Mouse (Mus musculus): Measurements from ENCODE around the gene Ebi3.

Gene Ebi3

GRCm38 (mm10) chr17:55964496-55964895 lies 12.1 kb downstream of the Ebi3 start:
- Histone ChIP-seq H3K4me3 (replicated peaks; ENCODE audit: low read length) (no peak overlapping the region), H3K36me3 (ENCODE audit: insufficient read depth, low read length) (peaks cover 84% of the 10 kb centered on the region)

DNA sequence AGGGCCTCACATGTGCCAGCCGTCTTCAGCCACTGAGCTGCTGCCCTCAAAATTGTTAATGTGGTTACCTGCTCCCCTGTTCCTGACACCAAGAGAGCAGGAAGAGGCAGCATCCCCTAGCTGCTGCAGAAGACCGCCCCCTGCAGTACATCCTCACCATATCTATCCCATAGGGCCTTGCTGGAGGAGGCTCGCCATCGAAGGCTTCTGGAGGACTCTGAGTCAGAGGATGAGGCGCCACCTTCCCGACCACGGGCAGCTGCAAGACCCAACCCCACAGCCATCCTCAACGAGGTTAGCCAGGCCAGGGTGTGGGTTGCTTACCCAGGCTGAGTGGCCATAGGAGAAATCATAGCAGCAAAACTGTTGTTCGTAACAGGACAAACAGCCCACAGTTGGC lies 12.6 kb downstream of the Ebi3 start:
- Histone ChIP-seq H3K36me3 (ENCODE audit: insufficient read depth, low read length) (peaks cover 82% of the 10 kb centered on the region), H3K27me3 (ENCODE audit: insufficient read depth, low read length) (peaks cover 9% of the 10 kb centered on the region), H3K9me3 (ENCODE audit: low read length) (no peaks in the 10 kb centered on the region), H3K4me3 (replicated peaks; ENCODE audit: low read length) (no peak overlapping the region), H3K4me1 (replicated peaks; ENCODE audit: low read depth, low read length) (peaks cover 38% of the 10 kb centered on the region)
- TF ChIP-seq NANOG (IDR thresholded peaks at IDR 0.05; ENCODE audit: borderline replicate concordance, low read length), result no peak

More at GRCm38 (mm10) chr17:55964496-55964895, 12.1 kb downstream of the Ebi3 start:
- H3K9me3 ChIP-seq (ENCODE audit: low read length), result no peaks in the 10 kb centered on the region
- H3K4me1 ChIP-seq (replicated peaks; ENCODE audit: low read depth, low read length), result peaks cover 38% of the 10 kb centered on the region
- TF ChIP-seq POU5F1 (IDR thresholded peaks at IDR 0.05; ENCODE audit: borderline replicate concordance, low read length), result no peak
- TF ChIP-seq CTCF (conservative IDR thresholded peaks at IDR 0.05; ENCODE audit: low read length), result no peak
- no peak for TF ChIP-seq NANOG (IDR thresholded peaks at IDR 0.05; ENCODE audit: borderline replicate concordance, low read length)
- peaks cover 4% of the 10 kb centered on the region for H3K27me3 ChIP-seq (ENCODE audit: insufficient read depth, low read length)

DNA sequence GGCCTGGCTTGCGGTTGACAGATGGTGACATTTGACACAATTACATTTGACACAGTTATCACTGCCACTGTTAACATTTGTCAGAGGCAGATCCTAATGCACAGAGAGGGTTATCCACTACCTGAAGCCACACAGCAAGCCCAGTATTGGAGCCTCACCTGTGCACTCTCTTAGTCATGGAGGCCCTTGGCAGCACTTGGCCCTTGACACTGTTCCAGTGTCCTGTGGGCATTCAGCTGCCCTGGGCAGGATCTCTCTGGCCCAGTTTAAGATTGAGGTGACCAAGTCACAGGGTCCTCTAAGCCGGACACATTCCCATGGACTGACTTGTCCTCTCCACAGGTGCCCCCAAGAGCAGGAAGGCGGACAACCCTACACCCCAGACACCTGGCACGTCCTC lies 14.7 kb downstream of the Ebi3 start:
- Histone ChIP-seq H3K4me3 (replicated peaks; ENCODE audit: low read length) (no peak overlapping the region), H3K4me1 (replicated peaks; ENCODE audit: low read depth, low read length) (peaks cover 51% of the 10 kb centered on the region), H3K9me3 (ENCODE audit: low read length) (no peaks in the 10 kb centered on the region), H3K27me3 (ENCODE audit: insufficient read depth, low read length) (peaks cover 31% of the 10 kb centered on the region), H3K36me3 (ENCODE audit: insufficient read depth, low read length) (peaks cover 60% of the 10 kb centered on the region)
- TF ChIP-seq NANOG (IDR thresholded peaks at IDR 0.05; ENCODE audit: borderline replicate concordance, low read length) (no peak), POU5F1 (IDR thresholded peaks at IDR 0.05; ENCODE audit: borderline replicate concordance, low read length) (no peak), CTCF (conservative IDR thresholded peaks at IDR 0.05; ENCODE audit: low read length) (no peak)

- TF ChIP-seq CTCF (conservative IDR thresholded peaks at IDR 0.05; ENCODE audit: low read length) (no peak), POU5F1 (IDR thresholded peaks at IDR 0.05; ENCODE audit: borderline replicate concordance, low read length) (no peak), NANOG (IDR thresholded peaks at IDR 0.05; ENCODE audit: borderline replicate concordance, low read length) (no peak)
These were observed 15.8 kb downstream of the Ebi3 start for GRCm38 (mm10) chr17:55968210-55968609.

DNA sequence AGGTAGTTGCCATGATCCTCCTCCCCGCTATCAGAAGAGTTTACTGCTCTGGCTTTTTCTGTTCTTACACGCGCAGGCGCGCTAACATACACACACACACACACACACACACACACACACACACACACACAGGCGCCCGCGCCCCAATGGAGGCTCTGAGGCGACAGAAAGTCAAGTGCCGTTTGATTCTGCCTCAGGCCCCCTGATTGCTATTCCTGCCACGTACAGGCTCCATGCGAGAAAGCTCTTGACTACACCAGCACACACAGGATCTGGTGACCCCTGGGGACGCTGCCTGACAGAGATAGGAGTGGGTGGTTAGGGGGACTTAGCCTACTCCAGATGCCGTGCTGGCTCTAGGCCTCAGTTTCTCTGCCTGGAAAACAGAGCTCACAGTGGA lies 17.1 kb downstream of the Ebi3 start:
- Histone ChIP-seq H3K36me3 (ENCODE audit: insufficient read depth, low read length) (peaks cover 41% of the 10 kb centered on the region), H3K4me3 (replicated peaks; ENCODE audit: low read length) (peak overlapping the region; percentile 79; the same call in 1 of the 2 replicates), H3K27me3 (ENCODE audit: insufficient read depth, low read length) (peaks cover 51% of the 10 kb centered on the region), H3K4me1 (replicated peaks; ENCODE audit: low read depth, low read length) (peaks cover 42% of the 10 kb centered on the region), H3K9me3 (ENCODE audit: low read length) (no peaks in the 10 kb centered on the region)
- TF ChIP-seq NANOG (IDR thresholded peaks at IDR 0.05; ENCODE audit: borderline replicate concordance, low read length), result no peak
- no peak for TF ChIP-seq CTCF (conservative IDR thresholded peaks at IDR 0.05; ENCODE audit: low read length)
- no peak for TF ChIP-seq POU5F1 (IDR thresholded peaks at IDR 0.05; ENCODE audit: borderline replicate concordance, low read length)

More at GRCm38 (mm10) chr17:55968210-55968609, 15.8 kb downstream of the Ebi3 start:
- Histone ChIP-seq H3K4me3 (replicated peaks; ENCODE audit: low read length) (no peak overlapping the region), H3K4me1 (replicated peaks; ENCODE audit: low read depth, low read length) (peaks cover 46% of the 10 kb centered on the region), H3K9me3 (ENCODE audit: low read length) (no peaks in the 10 kb centered on the region), H3K27me3 (ENCODE audit: insufficient read depth, low read length) (peaks cover 41% of the 10 kb centered on the region), H3K36me3 (ENCODE audit: insufficient read depth, low read length) (peaks cover 52% of the 10 kb centered on the region)

- TF ChIP-seq CTCF (conservative IDR thresholded peaks at IDR 0.05; ENCODE audit: low read length) (no peak), POU5F1 (IDR thresholded peaks at IDR 0.05; ENCODE audit: borderline replicate concordance, low read length) (no peak), NANOG (IDR thresholded peaks at IDR 0.05; ENCODE audit: borderline replicate concordance, low read length) (no peak)
- Histone ChIP-seq H3K4me3 (replicated peaks; ENCODE audit: low read length) (peak within 1 kb of the TSS; percentile 79), H3K36me3 (ENCODE audit: insufficient read depth, low read length) (peaks cover 34% of the 10 kb centered on the region), H3K9me3 (ENCODE audit: low read length) (no peaks in the 10 kb centered on the region), H3K27me3 (ENCODE audit: insufficient read depth, low read length) (peaks cover 51% of the 10 kb centered on the region), H3K4me1 (replicated peaks; ENCODE audit: low read depth, low read length) (peaks cover 36% of the 10 kb centered on the region)
These were observed 17.8 kb downstream of the Ebi3 start, which contains the start of gene Shd for GRCm38 (mm10) chr17:55969966-55970891. Shd (plus strand) TSS chr17:55970467.

GRCm38 (mm10) chr17:55971453-55971852 lies 19.0 kb downstream of the Ebi3 start:
- Histone ChIP-seq H3K9me3 (ENCODE audit: low read length) (no peaks in the 10 kb centered on the region), H3K4me1 (replicated peaks; ENCODE audit: low read depth, low read length) (peaks cover 42% of the 10 kb centered on the region), H3K36me3 (ENCODE audit: insufficient read depth, low read length) (peaks cover 23% of the 10 kb centered on the region), H3K27me3 (ENCODE audit: insufficient read depth, low read length) (peaks cover 51% of the 10 kb centered on the region), H3K4me3 (replicated peaks; ENCODE audit: low read length) (peak overlapping the region; percentile 79)
- TF ChIP-seq CTCF (conservative IDR thresholded peaks at IDR 0.05; ENCODE audit: low read length) (no peak), NANOG (IDR thresholded peaks at IDR 0.05; ENCODE audit: borderline replicate concordance, low read length) (no peak), POU5F1 (IDR thresholded peaks at IDR 0.05; ENCODE audit: borderline replicate concordance, low read length) (no peak)

DNA sequence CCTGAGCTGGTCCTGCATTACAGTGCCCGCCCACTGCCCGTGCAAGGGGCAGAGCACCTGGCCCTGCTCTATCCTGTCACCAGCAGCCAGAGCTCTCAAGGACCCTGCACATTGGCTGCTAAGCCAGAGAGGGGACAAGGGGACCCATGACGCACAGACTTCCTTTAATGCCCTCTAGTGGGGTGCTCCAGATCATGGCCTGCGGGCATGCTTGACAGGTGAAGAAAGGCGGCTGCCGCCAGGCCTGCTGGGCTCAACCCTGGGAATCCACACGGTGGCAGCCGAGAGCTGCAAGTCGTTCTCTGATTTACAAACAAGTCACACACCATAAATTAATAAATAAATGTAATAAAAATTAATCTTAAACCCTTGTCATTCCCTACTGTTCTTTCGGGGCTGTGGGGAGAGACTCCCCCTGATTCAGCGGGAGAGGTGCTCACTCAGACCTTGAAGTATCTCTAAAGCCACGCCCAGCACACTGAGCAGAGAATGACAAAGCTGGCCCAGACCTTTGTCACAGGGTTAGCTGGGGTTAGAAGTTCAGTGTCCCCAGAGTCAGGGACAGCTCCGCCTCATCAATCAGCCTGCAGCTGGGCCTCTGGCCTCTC lies 23.9 kb downstream of the Ebi3 start:
- TF ChIP-seq CTCF (conservative IDR thresholded peaks at IDR 0.05; ENCODE audit: low read length) (peak; percentile 79), NANOG (IDR thresholded peaks at IDR 0.05; ENCODE audit: borderline replicate concordance, low read length) (no peak), POU5F1 (IDR thresholded peaks at IDR 0.05; ENCODE audit: borderline replicate concordance, low read length) (no peak)
- peaks cover 27% of the 10 kb centered on the region for H3K4me1 ChIP-seq (replicated peaks; ENCODE audit: low read depth, low read length)
- peaks cover 39% of the 10 kb centered on the region for H3K27me3 ChIP-seq (ENCODE audit: insufficient read depth, low read length)
- 0 out of 2 replicates have a peak overlapping the region, but pooled peaks have one; percentile 37 for H3K4me3 ChIP-seq (replicated peaks; ENCODE audit: low read length)
- no peaks in the 10 kb centered on the region for H3K36me3 ChIP-seq (ENCODE audit: insufficient read depth, low read length)
- no peaks in the 10 kb centered on the region for H3K9me3 ChIP-seq (ENCODE audit: low read length)

Data from E14TG2a.4 (cell line).